Mouse (Mus musculus): ENCODE measurements at regions not wholly inside any gene's neighbourhood (a gene's known extent, or its start where the extent isn't known, plus 50 kb on each side); places are given as distances from the start of the nearest gene placed in this dataset.

GRCm38 (mm10) chr13:42490956-42491680 is 189.3 kb upstream of the Phactr1 start:
- 78% methylated on average over 4 of the region's 4 CpGs for WGBS
- no peak for ATAC-seq

DNA sequence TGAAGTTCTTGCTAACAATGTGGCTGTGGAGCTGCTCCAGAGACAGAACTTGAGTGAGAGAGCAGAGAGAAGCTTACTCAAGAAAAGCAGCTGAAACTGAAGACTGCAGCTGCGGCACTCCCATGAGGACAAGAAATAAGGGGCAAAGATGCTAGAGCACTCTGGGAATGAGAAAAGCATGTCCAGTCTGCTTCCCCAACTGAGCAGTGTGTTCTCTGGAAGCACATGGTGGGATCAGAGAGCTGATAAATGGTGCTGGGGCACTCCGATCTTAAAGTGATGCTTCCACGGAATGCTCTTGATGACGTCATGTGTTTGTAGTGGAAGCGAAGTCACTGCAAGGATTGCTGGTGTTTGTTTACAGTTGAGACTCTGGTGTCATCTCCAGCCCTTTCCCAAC is 186.1 kb upstream of the Phactr1 start:
- H3K4me3 ChIP-seq (ENCODE audit: low read length): no peak overlapping the region
- H3K27ac ChIP-seq (ENCODE audit: low read depth, low read length): no peak overlapping the region
- H3K27me3 ChIP-seq (replicated peaks; ENCODE audit: control insufficient read depth, insufficient read depth, low read length): no peaks in the 10 kb centered on the region
- ATAC-seq: no peak
- H3K36me3 ChIP-seq (ENCODE audit: control insufficient read depth, insufficient read depth, low read length): no peaks in the 10 kb centered on the region
- no peaks in the 10 kb centered on the region for H3K4me1 ChIP-seq (ENCODE audit: control insufficient read depth, insufficient read depth, low read depth, low read length)
- no peaks in the 10 kb centered on the region for H3K9me3 ChIP-seq (ENCODE audit: control insufficient read depth, low read length)
- no peak overlapping the region for H3K9ac ChIP-seq (ENCODE audit: low read depth, low read length)
- WGBS: 90% methylated on average over 5 of the region's 5 CpGs
- H3K4me2 ChIP-seq (ENCODE audit: low read length): no peak overlapping the region

More at GRCm38 (mm10) chr13:42490956-42491680, 189.3 kb upstream of the Phactr1 start:
- no peak overlapping the region for H3K9ac ChIP-seq (ENCODE audit: low read depth, low read length)
- H3K4me2 ChIP-seq (ENCODE audit: low read length): no peak overlapping the region
- H3K27ac ChIP-seq (ENCODE audit: low read depth, low read length): no peak overlapping the region
- H3K9me3 ChIP-seq (ENCODE audit: control insufficient read depth, low read length): no peaks in the 10 kb centered on the region
- H3K36me3 ChIP-seq (ENCODE audit: control insufficient read depth, insufficient read depth, low read length): no peaks in the 10 kb centered on the region
- H3K4me1 ChIP-seq (ENCODE audit: control insufficient read depth, insufficient read depth, low read depth, low read length): no peaks in the 10 kb centered on the region
- no peak overlapping the region for H3K4me3 ChIP-seq (ENCODE audit: low read length)
- no peaks in the 10 kb centered on the region for H3K27me3 ChIP-seq (replicated peaks; ENCODE audit: control insufficient read depth, insufficient read depth, low read length)

- H3K27me3 ChIP-seq (replicated peaks; ENCODE audit: control insufficient read depth, insufficient read depth, low read length): no peaks in the 10 kb centered on the region
- no peaks in the 10 kb centered on the region for H3K9me3 ChIP-seq (ENCODE audit: control insufficient read depth, low read length)
- no peaks in the 10 kb centered on the region for H3K36me3 ChIP-seq (ENCODE audit: control insufficient read depth, insufficient read depth, low read length)
- H3K4me3 ChIP-seq (ENCODE audit: low read length): no peak overlapping the region
- H3K4me1 ChIP-seq (ENCODE audit: control insufficient read depth, insufficient read depth, low read depth, low read length): no peaks in the 10 kb centered on the region
- no peak overlapping the region for H3K9ac ChIP-seq (ENCODE audit: low read depth, low read length)
- ATAC-seq: no peak
- WGBS: 74% methylated on average over 4 of the region's 4 CpGs
- H3K27ac ChIP-seq (ENCODE audit: low read depth, low read length): no peak overlapping the region
- no peak overlapping the region for H3K4me2 ChIP-seq (ENCODE audit: low read length)
Measured at GRCm38 (mm10) chr13:42498351-42498750, 182.1 kb upstream of the Phactr1 start.

DNA sequence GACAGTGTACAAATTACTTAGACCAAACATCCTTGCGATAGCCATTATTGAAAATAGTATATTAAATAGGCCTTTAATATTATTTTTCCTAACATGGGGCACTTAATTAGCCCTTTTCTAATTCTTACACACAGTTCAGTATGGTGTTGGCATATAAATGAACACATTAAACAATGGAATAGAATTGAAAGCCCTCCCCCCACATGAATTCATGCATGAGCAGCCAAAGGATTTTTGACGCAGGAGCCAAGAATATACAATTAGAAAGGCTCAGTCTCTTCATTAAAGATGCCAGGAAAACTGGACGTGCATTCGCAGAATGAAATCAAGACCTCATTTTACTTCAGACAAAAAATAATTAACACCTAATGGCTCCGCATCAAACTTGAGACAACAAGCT is 172.9 kb upstream of the Phactr1 start:
- no peak for ATAC-seq
- Histone ChIP-seq H3K4me3 (ENCODE audit: low read length) (no peak overlapping the region), H3K27ac (ENCODE audit: low read depth, low read length) (no peak overlapping the region), H3K9me3 (ENCODE audit: control insufficient read depth, low read length) (no peaks in the 10 kb centered on the region), H3K36me3 (ENCODE audit: control insufficient read depth, insufficient read depth, low read length) (no peaks in the 10 kb centered on the region), H3K27me3 (replicated peaks; ENCODE audit: control insufficient read depth, insufficient read depth, low read length) (no peaks in the 10 kb centered on the region), H3K9ac (ENCODE audit: low read depth, low read length) (no peak overlapping the region), H3K4me2 (ENCODE audit: low read length) (no peak overlapping the region), H3K4me1 (ENCODE audit: control insufficient read depth, insufficient read depth, low read depth, low read length) (no peaks in the 10 kb centered on the region)
- 33% methylated on average over 5 of the region's 5 CpGs for WGBS

GRCm38 (mm10) chr13:42518686-42519085 is 161.7 kb upstream of the Phactr1 start:
- no peak overlapping the region for H3K9ac ChIP-seq (ENCODE audit: low read depth, low read length)
- WGBS: 81% methylated on average over 4 of the region's 4 CpGs
- H3K9me3 ChIP-seq (ENCODE audit: control insufficient read depth, low read length): no peaks in the 10 kb centered on the region
- no peaks in the 10 kb centered on the region for H3K36me3 ChIP-seq (ENCODE audit: control insufficient read depth, insufficient read depth, low read length)
- no peak for ATAC-seq
- H3K4me1 ChIP-seq (ENCODE audit: control insufficient read depth, insufficient read depth, low read depth, low read length): no peaks in the 10 kb centered on the region
- no peak overlapping the region for H3K27ac ChIP-seq (ENCODE audit: low read depth, low read length)
- H3K4me3 ChIP-seq (ENCODE audit: low read length): no peak overlapping the region
- H3K4me2 ChIP-seq (ENCODE audit: low read length): no peak overlapping the region
- no peaks in the 10 kb centered on the region for H3K27me3 ChIP-seq (replicated peaks; ENCODE audit: control insufficient read depth, insufficient read depth, low read length)

DNA sequence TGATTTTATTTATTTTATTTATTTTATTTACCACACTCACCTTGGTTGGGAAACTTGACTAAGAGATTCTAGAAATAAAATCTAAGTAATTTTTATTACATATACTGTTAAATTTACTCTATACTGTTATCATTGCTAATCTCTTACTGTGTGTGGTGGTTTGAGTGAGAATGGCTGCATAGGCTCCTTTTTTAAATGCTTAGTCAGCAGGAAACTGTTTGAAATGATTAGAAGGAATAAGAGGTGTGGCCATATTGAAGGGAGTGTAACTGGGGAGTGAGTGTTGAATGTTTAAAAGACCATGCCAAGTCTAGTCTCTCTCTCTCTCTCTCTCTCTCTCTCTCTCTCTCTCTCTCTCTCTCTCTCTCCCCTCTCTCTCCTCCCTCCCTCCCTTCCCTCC is 157.9 kb upstream of the Phactr1 start:
- no peak for ATAC-seq
- H3K36me3 ChIP-seq (ENCODE audit: control insufficient read depth, insufficient read depth, low read length): no peaks in the 10 kb centered on the region
- H3K4me3 ChIP-seq (ENCODE audit: low read length): no peak overlapping the region
- H3K9me3 ChIP-seq (ENCODE audit: control insufficient read depth, low read length): no peaks in the 10 kb centered on the region
- no peak overlapping the region for H3K27ac ChIP-seq (ENCODE audit: low read depth, low read length)
- H3K9ac ChIP-seq (ENCODE audit: low read depth, low read length): no peak overlapping the region
- no peaks in the 10 kb centered on the region for H3K4me1 ChIP-seq (ENCODE audit: control insufficient read depth, insufficient read depth, low read depth, low read length)
- H3K4me2 ChIP-seq (ENCODE audit: low read length): no peak overlapping the region
- H3K27me3 ChIP-seq (replicated peaks; ENCODE audit: control insufficient read depth, insufficient read depth, low read length): no peaks in the 10 kb centered on the region

GRCm38 (mm10) chr13:42526163-42526562 is 154.3 kb upstream of the Phactr1 start:
- Histone ChIP-seq H3K9ac (ENCODE audit: low read depth, low read length) (no peak overlapping the region), H3K4me1 (ENCODE audit: control insufficient read depth, insufficient read depth, low read depth, low read length) (no peaks in the 10 kb centered on the region), H3K36me3 (ENCODE audit: control insufficient read depth, insufficient read depth, low read length) (no peaks in the 10 kb centered on the region), H3K4me3 (ENCODE audit: low read length) (no peak overlapping the region), H3K27ac (ENCODE audit: low read depth, low read length) (no peak overlapping the region), H3K9me3 (ENCODE audit: control insufficient read depth, low read length) (no peaks in the 10 kb centered on the region), H3K4me2 (ENCODE audit: low read length) (no peak overlapping the region), H3K27me3 (replicated peaks; ENCODE audit: control insufficient read depth, insufficient read depth, low read length) (no peaks in the 10 kb centered on the region)
- 69% methylated on average over 4 of the region's 4 CpGs for WGBS
- no peak for ATAC-seq

DNA sequence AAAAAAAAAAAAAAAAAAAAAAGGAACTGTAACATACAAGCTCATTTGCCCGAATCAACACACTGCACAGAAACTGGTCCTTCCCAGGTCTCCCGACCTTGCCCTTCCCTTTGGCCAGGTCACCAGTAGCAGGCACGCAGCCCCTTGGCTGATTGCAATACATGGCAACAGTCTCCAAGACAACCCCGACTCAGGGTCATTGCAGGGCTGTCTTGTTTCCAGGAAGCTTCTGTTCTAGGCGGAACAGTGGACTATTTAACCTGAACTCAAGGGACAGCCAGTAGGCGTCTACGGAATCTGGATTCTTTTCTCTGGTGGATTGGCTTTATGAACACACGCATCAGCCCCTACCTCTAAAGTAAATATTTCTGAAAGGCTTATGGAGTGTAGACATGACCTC is 153.5 kb upstream of the Phactr1 start:
- WGBS: 27% methylated on average over 8 of the region's 8 CpGs
- no peak overlapping the region for H3K4me2 ChIP-seq (ENCODE audit: low read length)
- no peak for ATAC-seq
- H3K4me3 ChIP-seq (ENCODE audit: low read length): no peak overlapping the region
- H3K36me3 ChIP-seq (ENCODE audit: control insufficient read depth, insufficient read depth, low read length): no peaks in the 10 kb centered on the region
- no peaks in the 10 kb centered on the region for H3K9me3 ChIP-seq (ENCODE audit: control insufficient read depth, low read length)
- H3K4me1 ChIP-seq (ENCODE audit: control insufficient read depth, insufficient read depth, low read depth, low read length): no peaks in the 10 kb centered on the region
- no peak overlapping the region for H3K9ac ChIP-seq (ENCODE audit: low read depth, low read length)
- no peak overlapping the region for H3K27ac ChIP-seq (ENCODE audit: low read depth, low read length)
- no peaks in the 10 kb centered on the region for H3K27me3 ChIP-seq (replicated peaks; ENCODE audit: control insufficient read depth, insufficient read depth, low read length)

GRCm38 (mm10) chr13:42528169-42528568 is 152.3 kb upstream of the Phactr1 start:
- no peak overlapping the region for H3K27ac ChIP-seq (ENCODE audit: low read depth, low read length)
- no peaks in the 10 kb centered on the region for H3K9me3 ChIP-seq (ENCODE audit: control insufficient read depth, low read length)
- H3K4me3 ChIP-seq (ENCODE audit: low read length): no peak overlapping the region
- H3K4me2 ChIP-seq (ENCODE audit: low read length): no peak overlapping the region
- no peaks in the 10 kb centered on the region for H3K36me3 ChIP-seq (ENCODE audit: control insufficient read depth, insufficient read depth, low read length)
- no peaks in the 10 kb centered on the region for H3K27me3 ChIP-seq (replicated peaks; ENCODE audit: control insufficient read depth, insufficient read depth, low read length)
- whole genome bisulfite sequencing: 94% methylated on average over 2 of the region's 2 CpGs
- no peak overlapping the region for H3K9ac ChIP-seq (ENCODE audit: low read depth, low read length)
- no peak for ATAC-seq
- H3K4me1 ChIP-seq (ENCODE audit: control insufficient read depth, insufficient read depth, low read depth, low read length): no peaks in the 10 kb centered on the region

Data from hindbrain, embryonic 16.5 days (tissue).